Mouse (Mus musculus) neural tube, embryonic 10.5 days (tissue): ENCODE measurements at regions not wholly inside any gene's neighbourhood (a gene's known extent, or its start where the extent isn't known, plus 50 kb on each side); places are given as distances from the start of the nearest gene placed in this dataset.

Source experiments
- DNase-seq: peaks from one replicate; pipeline ENCODE4 v3.0.0-alpha.2; 2017; ENCODE audit warnings: low spot score; ENCODE audit errors: extremely low spot score

- DNase-seq, result no peak
Observed at GRCm38 (mm10) chr16:8351424-8351823, 73.5 kb downstream of the Tmem114 start.

GRCm38 (mm10) chr16:8349148-8349547 lies 75.8 kb downstream of the Tmem114 start:
- DNase-seq, result no peak

- DNase-seq, result no peak
Observed at GRCm38 (mm10) chr16:8348645-8349044, 76.3 kb downstream of the Tmem114 start.

GRCm38 (mm10) chr16:8345216-8345615 lies 79.7 kb downstream of the Tmem114 start:
- no peak for DNase-seq

- peak; percentile 18 for DNase-seq
Observed at GRCm38 (mm10) chr16:8333081-8333710, 91.7 kb downstream of the Tmem114 start.

- no peak for DNase-seq
Observed at GRCm38 (mm10) chr16:8311996-8312395, 112.9 kb downstream of the Tmem114 start.

GRCm38 (mm10) chr16:8306389-8306788 lies 118.5 kb downstream of the Tmem114 start:
- DNase-seq, result no peak
